Mouse (Mus musculus) ES-E14 (cell line): ENCODE data around the gene Brf1. TPM values are rescaled to one million over a fixed set of nuclear protein-coding genes. Genes with fewer than 3 reads are reported as not detected.
A peak's percentile ranks its signal among the peaks of the same experiment; 100 is the strongest.

Experiments
- DNase-seq: peaks from one replicate; pipeline ENCODE4 v3.0.0-alpha.2; 2013; ENCODE audit warnings: low read depth, low spot score
- H3K27ac ChIP-seq: 2 replicates; pipeline ENCODE4 v1.5.1; 2012; ENCODE audit warnings: low read depth, mild to moderate bottlenecking, low read length, moderate library complexity, mixed read lengths; ENCODE audit not compliant: poor library complexity, insufficient read depth, severe bottlenecking
- H3K36me3 ChIP-seq: 2 replicates; pipeline ENCODE4 v1.6.1; 2012; ENCODE audit warnings: mild to moderate bottlenecking, low read length, moderate library complexity, mixed read lengths; ENCODE audit not compliant: control insufficient read depth, poor library complexity, insufficient read depth, severe bottlenecking
- H3K4me1 ChIP-seq, 2 experiments: fragments of 150-350 bp in 1 of 2; sonication (generic) in 1 of 2; 2 replicates each; pipeline ENCODE4 v1.6.1; 2012; ENCODE audit warnings: low read length in 2 of 2, mild to moderate bottlenecking in 1 of 2, mixed read lengths in 1 of 2; ENCODE audit not compliant: control insufficient read depth in 2 of 2, insufficient read depth in 2 of 2, poor library complexity in 1 of 2
- H3K4me3 ChIP-seq, 2 experiments: fragments of 150-350 bp in 1 of 2; sonication (generic) in 1 of 2; 2 replicates each; pipeline ENCODE4 v1.5.1; 2012; ENCODE audit warnings: low read length in 2 of 2, low read depth in 1 of 2, mild to moderate bottlenecking in 1 of 2, mixed read lengths in 1 of 2; ENCODE audit not compliant: insufficient read depth in 1 of 2, poor library complexity in 1 of 2, severe bottlenecking in 1 of 2
- H3K9ac ChIP-seq: 2 replicates; pipeline ENCODE4 v1.6.1; 2012; ENCODE audit warnings: low read depth, mild to moderate bottlenecking, low read length, mixed read lengths; ENCODE audit not compliant: poor library complexity, insufficient read depth, severe bottlenecking
- H3K9me3 ChIP-seq: fragments of 150-350 bp; sonication (generic); 2 replicates; pipeline ENCODE4 v1.6.1; 2012; ENCODE audit warnings: low read depth, mild to moderate bottlenecking, low read length; ENCODE audit not compliant: control insufficient read depth, insufficient read depth
- CHD2 ChIP-seq: IDR thresholded peaks from 2 replicates; pipeline ENCODE4 v1.6.1; 2014; ENCODE audit warnings: mild to moderate bottlenecking, low read depth, low read length, inconsistent platforms
- HCFC1 ChIP-seq: IDR thresholded peaks from 2 replicates; pipeline ENCODE4 v1.6.1; 2012; ENCODE audit warnings: low read length, inconsistent platforms, borderline replicate concordance; ENCODE audit not compliant: insufficient read depth
- MAFK ChIP-seq: IDR thresholded peaks from 2 replicates; pipeline ENCODE4 v1.6.1; 2014; ENCODE audit warnings: mild to moderate bottlenecking, low read depth, low read length, inconsistent platforms; ENCODE audit not compliant: insufficient read depth
- ZC3H11A ChIP-seq: IDR thresholded peaks from 2 replicates; pipeline ENCODE4 v1.6.1; 2012; ENCODE audit warnings: low read depth, mild to moderate bottlenecking, inconsistent platforms, low read length, borderline replicate concordance
- ZNF384 ChIP-seq: IDR thresholded peaks from 2 replicates; pipeline ENCODE4 v1.6.1; 2012; ENCODE audit warnings: low read depth, low read length, inconsistent platforms
- in situ Hi-C, 2 experiments: fragments of 600-800 bp; cut with MboI; formaldehyde crosslinking; loops; one replicate each; pipeline ENCODE4 v1.15.1; 2025; ENCODE audit warnings: low sequenced_read_pairs in 2 of 2, inconsistent platforms in 1 of 2; ENCODE audit not compliant: unreplicated experiment in 2 of 2
- total RNA-seq: library from RNA; depleted of rRNA; stranded (reverse); fragments of 300-350 nt; gene quantifications from 2 replicates; pipeline ENCODE4 v1.2.3, GENCODE M21; 2012

Gene Brf1
- total RNA-seq, 1 experiment = 56.4 TPM

DNA sequence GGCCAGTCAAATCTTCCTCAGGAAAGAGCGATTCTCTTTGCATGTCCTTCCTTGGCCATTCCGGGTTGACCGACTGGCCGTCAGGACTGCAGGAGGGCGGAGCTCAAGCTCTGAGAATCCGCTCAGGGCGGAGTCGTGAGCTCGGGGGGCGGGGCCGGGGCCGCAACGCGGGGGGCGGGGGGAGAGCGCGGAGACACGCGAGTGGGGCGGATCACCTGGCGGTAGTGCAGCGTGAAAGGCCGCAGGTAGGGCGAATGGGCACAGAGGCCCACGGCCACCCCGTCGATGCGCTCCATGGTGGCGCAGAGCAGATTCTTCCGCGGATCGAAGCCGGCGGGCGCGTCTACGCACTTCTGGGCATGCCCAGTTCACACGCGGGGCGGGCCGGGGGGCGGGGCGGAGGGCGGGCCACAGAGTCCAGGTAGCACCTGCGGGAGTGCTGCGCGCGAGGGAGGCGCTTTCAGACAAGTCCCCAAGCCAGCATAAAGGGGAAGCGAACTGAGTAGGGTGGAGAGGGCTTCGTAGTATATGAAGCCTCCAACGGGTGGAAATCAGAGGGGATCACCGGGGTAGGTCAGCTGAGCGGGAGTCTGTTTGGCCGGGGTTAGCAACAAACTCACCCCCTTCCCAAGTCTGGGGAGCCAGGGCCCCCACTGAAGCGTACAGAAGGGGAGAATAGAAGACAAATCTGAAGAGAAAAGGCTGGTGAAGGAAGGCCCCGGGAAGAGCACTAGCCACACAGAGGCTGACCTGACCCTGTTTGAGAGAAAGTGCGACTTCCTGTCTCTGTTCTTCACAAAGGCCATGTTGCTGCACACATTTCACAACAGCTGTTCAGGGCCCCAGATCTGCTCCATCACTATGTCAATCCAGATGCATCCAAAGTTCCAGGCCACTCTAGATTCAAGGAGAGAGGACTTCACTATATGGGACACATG lies 58.5 kb downstream of the Brf1 start, which contains the start of gene Nudt14:
Gene Nudt14, minus strand, starts transcription at position 349 of the 938 bp plus-strand sequence.
- Histone ChIP-seq H3K9me3 (no peaks in the 10 kb centered on the region), H3K9ac (peak within 1 kb of the TSS; percentile 95), H3K36me3 (no peaks in the 10 kb centered on the region), H3K4me3 (peak within 1 kb of the TSS; percentile 93 to 96), H3K27ac (no peak within 1 kb of the TSS; the same call in 1 of the 2 replicates), H3K4me1 (peaks cover 5 to 16% of the 10 kb centered on the region in 2 experiments; a peak in 2 of 4 replicates)
- in situ Hi-C loops = no loop called here
- DNase-seq = no peak
- no peak for TF ChIP-seq HCFC1
- no peak for TF ChIP-seq CHD2
- no peak for TF ChIP-seq ZNF384
- TF ChIP-seq MAFK = no peak
- no peak for TF ChIP-seq ZC3H11A

- Histone ChIP-seq H3K9ac (no peak overlapping the region), H3K27ac (no peak overlapping the region), H3K36me3 (no peaks in the 10 kb centered on the region), H3K9me3 (no peaks in the 10 kb centered on the region), H3K4me1 (peaks cover 4 to 10% of the 10 kb centered on the region in 2 experiments; a peak in 1 of 4 replicates), H3K4me3 (peak overlapping the region; percentile 93 to 96)
- TF ChIP-seq MAFK = no peak
- no peak for TF ChIP-seq ZC3H11A
- no peak for TF ChIP-seq CHD2
- TF ChIP-seq HCFC1 = no peak
- TF ChIP-seq ZNF384 = no peak
- DNase-seq = no peak
- in situ Hi-C loops = no loop called here
These were observed 59.2 kb downstream of the Brf1 start for GRCm38 (mm10) chr12:112941156-112941775.

DNA sequence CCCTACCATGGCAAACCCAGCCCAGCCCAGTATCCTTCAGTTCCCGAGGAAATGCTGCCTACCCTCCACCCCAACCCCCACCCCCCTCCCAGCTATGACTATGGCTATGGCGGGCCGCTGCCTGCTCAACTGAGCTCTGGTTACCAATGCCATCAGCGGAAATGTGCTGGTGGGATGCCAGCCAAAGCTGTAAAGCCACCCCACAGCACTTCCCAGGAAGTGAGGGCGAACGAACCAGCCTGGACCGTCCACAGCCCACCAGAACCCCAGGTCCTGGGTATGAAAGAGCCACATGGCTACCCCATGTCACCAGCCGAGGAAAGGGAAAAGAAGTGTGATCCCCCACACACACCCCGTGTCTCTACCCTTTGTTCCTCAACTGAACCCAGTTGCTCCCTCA lies 59.8 kb downstream of the Brf1 start:
- Histone ChIP-seq H3K27ac (no peak overlapping the region), H3K36me3 (no peaks in the 10 kb centered on the region), H3K9ac (no peak overlapping the region), H3K4me1 (peaks cover 2 to 10% of the 10 kb centered on the region in 2 experiments; a peak in 1 of 4 replicates), H3K9me3 (no peaks in the 10 kb centered on the region), H3K4me3 (no peak overlapping the region)
- DNase-seq = no peak
- TF ChIP-seq HCFC1 (no peak), ZC3H11A (no peak), MAFK (no peak), ZNF384 (no peak), CHD2 (no peak)
- in situ Hi-C loops = no loop called here

GRCm38 (mm10) chr12:112940238-112940637 lies 60.3 kb downstream of the Brf1 start:
- H3K4me1 ChIP-seq = peaks cover 2 to 10% of the 10 kb centered on the region in 2 experiments; a peak in 1 of 4 replicates
- no peak overlapping the region for H3K27ac ChIP-seq
- no peak for DNase-seq
- H3K9me3 ChIP-seq = no peaks in the 10 kb centered on the region
- no peak overlapping the region for H3K9ac ChIP-seq
- no peak for TF ChIP-seq MAFK
- no peak for TF ChIP-seq CHD2
- TF ChIP-seq HCFC1 = no peak
- TF ChIP-seq ZNF384 = no peak
- TF ChIP-seq ZC3H11A = no peak
- H3K4me3 ChIP-seq = no peak overlapping the region
- H3K36me3 ChIP-seq = no peaks in the 10 kb centered on the region
- in situ Hi-C loops = no loop called here
